Mouse (Mus musculus) limb, embryonic 10.5 days (tissue): Measurements from ENCODE around the gene Foxj2. TPM values are rescaled to one million over a fixed set of nuclear protein-coding genes. Genes with fewer than 3 reads are reported as not detected.

Experiments
- DNase-seq: peaks from one replicate; pipeline ENCODE4 v3.0.0-alpha.2; 2017; ENCODE audit warnings: low spot score
- H3K27ac ChIP-seq: fragments of 300-500 bp; sonication (generic); 2 replicates; pipeline ENCODE4 v1.5.1; 2016; ENCODE audit warnings: mild to moderate bottlenecking
- H3K27me3 ChIP-seq: fragments of 300-500 bp; sonication (generic); 2 replicates; pipeline ENCODE4 v1.6.1; 2016; ENCODE audit warnings: low read depth, mild to moderate bottlenecking; ENCODE audit not compliant: poor library complexity, severe bottlenecking
- H3K36me3 ChIP-seq: fragments of 300-500 bp; sonication (generic); 2 replicates; pipeline ENCODE4 v1.6.1; 2016; ENCODE audit warnings: mild to moderate bottlenecking, moderate library complexity
- H3K4me1 ChIP-seq: fragments of 300-500 bp; sonication (generic); 2 replicates; pipeline ENCODE4 v1.6.1; 2016
- H3K4me3 ChIP-seq: fragments of 300-500 bp; sonication (generic); 2 replicates; pipeline ENCODE4 v1.5.1; 2016; ENCODE audit warnings: mild to moderate bottlenecking, moderate library complexity
- H3K9me3 ChIP-seq: fragments of 300-500 bp; sonication (generic); replicated peaks from 2 replicates; pipeline ENCODE4 v1.6.1; 2016; ENCODE audit warnings: mild to moderate bottlenecking
- WGBS: fragments of 180-500 bp; shearing (Covaris S2); methylation state at CpG from one replicate; pipeline ENCODE4 v1.1.7; 2016; 5-methylcytosine and 5-hydroxymethylcytosine counted together
- polyA plus RNA-seq: library from polyadenylated mRNA; unstranded; fragments of >200 nt; fragmentation: Nextera tagmentation; extraction: Ambion mirVana; gene quantifications from 2 replicates; pipeline ENCODE4 v1.2.1, GENCODE M21; 2016

The Foxj2 gene
- polyA plus RNA-seq, 1 experiment from 2014 or later: 3.2 TPM

- 82% methylated on average over 6 of the region's 6 CpGs for WGBS
- no peaks in the 10 kb centered on the region for H3K36me3 ChIP-seq
- H3K27ac ChIP-seq: no peak overlapping the region
- H3K9me3 ChIP-seq: peaks cover 2% of the 10 kb centered on the region; the same call in 1 of the 2 replicates
- H3K4me3 ChIP-seq: no peak overlapping the region
- DNase-seq: no peak
- H3K4me1 ChIP-seq: no peaks in the 10 kb centered on the region
- H3K27me3 ChIP-seq: no peaks in the 10 kb centered on the region
These were observed 42.7 kb downstream of the Foxj2 start for GRCm38 (mm10) chr6:122862434-122862833.

- Histone ChIP-seq H3K4me1 (no peaks in the 10 kb centered on the region), H3K27me3 (no peaks in the 10 kb centered on the region), H3K27ac (no peak overlapping the region), H3K9me3 (peaks cover 2% of the 10 kb centered on the region; the same call in 1 of the 2 replicates), H3K4me3 (no peak overlapping the region), H3K36me3 (no peaks in the 10 kb centered on the region)
- 91% methylated on average over 1 of the region's 1 CpGs for WGBS
- DNase-seq: no peak
These were observed 43.2 kb downstream of the Foxj2 start for GRCm38 (mm10) chr6:122862871-122863270.

- DNase-seq: no peak
- Histone ChIP-seq H3K4me3 (no peak overlapping the region), H3K4me1 (no peaks in the 10 kb centered on the region), H3K27me3 (no peaks in the 10 kb centered on the region), H3K36me3 (no peaks in the 10 kb centered on the region), H3K9me3 (no peaks in the 10 kb centered on the region), H3K27ac (no peak overlapping the region)
- 67% methylated on average over 4 of the region's 4 CpGs for WGBS
These were observed 48.2 kb downstream of the Foxj2 start for GRCm38 (mm10) chr6:122867914-122868313.

GRCm38 (mm10) chr6:122869846-122870245 lies 50.1 kb downstream of the Foxj2 start:
- Histone ChIP-seq H3K4me3 (no peak overlapping the region), H3K36me3 (no peaks in the 10 kb centered on the region), H3K4me1 (no peaks in the 10 kb centered on the region), H3K27me3 (no peaks in the 10 kb centered on the region), H3K27ac (no peak overlapping the region), H3K9me3 (no peaks in the 10 kb centered on the region)
- 83% methylated on average over 11 of the region's 11 CpGs for WGBS
- DNase-seq: no peak

GRCm38 (mm10) chr6:122872800-122873199 lies 53.1 kb downstream of the Foxj2 start:
- no peaks in the 10 kb centered on the region for H3K27me3 ChIP-seq
- peaks cover 5% of the 10 kb centered on the region; the same call in 1 of the 2 replicates for H3K4me1 ChIP-seq
- 97% methylated on average over 5 of the region's 5 CpGs for WGBS
- H3K9me3 ChIP-seq: no peaks in the 10 kb centered on the region
- peaks cover 19% of the 10 kb centered on the region for H3K36me3 ChIP-seq
- DNase-seq: no peak
- no peak overlapping the region for H3K4me3 ChIP-seq
- H3K27ac ChIP-seq: no peak overlapping the region

- H3K27ac ChIP-seq: peak within 1 kb of the TSS; percentile 84
- no peaks in the 10 kb centered on the region for H3K9me3 ChIP-seq
- H3K4me1 ChIP-seq: peaks cover 5% of the 10 kb centered on the region; the same call in 1 of the 2 replicates
- peak; percentile 98 for DNase-seq
- H3K27me3 ChIP-seq: no peaks in the 10 kb centered on the region
- WGBS: 7% methylated on average over 43 of the region's 43 CpGs
- peak within 1 kb of the TSS; percentile 63 for H3K4me3 ChIP-seq
- peaks cover 31% of the 10 kb centered on the region for H3K36me3 ChIP-seq
These were observed 54.4 kb downstream of the Foxj2 start, which contains the start of gene Necap1 for GRCm38 (mm10) chr6:122873871-122874719. TSS of gene Necap1 (plus strand) at chr6:122874474.

GRCm38 (mm10) chr6:122874720-122875389 lies 55.1 kb downstream of the Foxj2 start:
- H3K9me3 ChIP-seq: no peaks in the 10 kb centered on the region
- peaks cover 39% of the 10 kb centered on the region for H3K36me3 ChIP-seq
- peak overlapping the region; percentile 63 for H3K4me3 ChIP-seq
- peak overlapping the region; percentile 84 for H3K27ac ChIP-seq
- DNase-seq: no peak
- whole genome bisulfite sequencing: under 1% methylated on average over 31 of the region's 31 CpGs
- H3K4me1 ChIP-seq: peaks cover 5% of the 10 kb centered on the region; the same call in 1 of the 2 replicates
- no peaks in the 10 kb centered on the region for H3K27me3 ChIP-seq

GRCm38 (mm10) chr6:122879141-122879735 lies 59.5 kb downstream of the Foxj2 start:
- Histone ChIP-seq H3K27me3 (no peaks in the 10 kb centered on the region), H3K9me3 (no peaks in the 10 kb centered on the region), H3K36me3 (peaks cover 83% of the 10 kb centered on the region), H3K4me1 (peaks cover 5% of the 10 kb centered on the region; the same call in 1 of the 2 replicates), H3K4me3 (no peak overlapping the region), H3K27ac (no peak overlapping the region)
- WGBS: 93% methylated on average over 7 of the region's 7 CpGs
- no peak for DNase-seq

GRCm38 (mm10) chr6:122879781-122880505 lies 60.2 kb downstream of the Foxj2 start:
- H3K4me3 ChIP-seq: no peak overlapping the region
- no peaks in the 10 kb centered on the region for H3K9me3 ChIP-seq
- H3K36me3 ChIP-seq: peaks cover 90% of the 10 kb centered on the region
- DNase-seq: no peak
- no peak overlapping the region for H3K27ac ChIP-seq
- H3K4me1 ChIP-seq: peaks cover 5% of the 10 kb centered on the region; the same call in 1 of the 2 replicates
- no peaks in the 10 kb centered on the region for H3K27me3 ChIP-seq
- 92% methylated on average over 7 of the region's 7 CpGs for WGBS

GRCm38 (mm10) chr6:122881287-122881686 lies 61.6 kb downstream of the Foxj2 start:
- no peak overlapping the region for H3K4me3 ChIP-seq
- WGBS: 94% methylated on average over 12 of the region's 12 CpGs
- no peaks in the 10 kb centered on the region for H3K9me3 ChIP-seq
- no peak overlapping the region for H3K27ac ChIP-seq
- H3K4me1 ChIP-seq: no peaks in the 10 kb centered on the region
- H3K27me3 ChIP-seq: no peaks in the 10 kb centered on the region
- H3K36me3 ChIP-seq: peaks cover 99% of the 10 kb centered on the region
- DNase-seq: no peak

- Histone ChIP-seq H3K4me3 (no peak overlapping the region), H3K36me3 (peaks cover 99% of the 10 kb centered on the region), H3K27me3 (no peaks in the 10 kb centered on the region), H3K27ac (no peak overlapping the region), H3K9me3 (no peaks in the 10 kb centered on the region), H3K4me1 (no peaks in the 10 kb centered on the region)
- DNase-seq: no peak
- WGBS: 94% methylated on average over 9 of the region's 9 CpGs
These were observed 63.9 kb downstream of the Foxj2 start for GRCm38 (mm10) chr6:122883603-122884002.

GRCm38 (mm10) chr6:122889599-122889998 lies 69.9 kb downstream of the Foxj2 start:
- DNase-seq: peak; percentile 26
- Histone ChIP-seq H3K9me3 (no peaks in the 10 kb centered on the region), H3K4me3 (no peak overlapping the region), H3K27ac (no peak overlapping the region), H3K4me1 (no peaks in the 10 kb centered on the region), H3K27me3 (no peaks in the 10 kb centered on the region), H3K36me3 (peaks cover 70% of the 10 kb centered on the region)
- 92% methylated on average over 2 of the region's 2 CpGs for WGBS
